Mouse (Mus musculus): ENCODE results near the gene Csnk1g1. TPM values are rescaled to one million over a fixed set of nuclear protein-coding genes. Genes with fewer than 3 reads are reported as not detected.

The Csnk1g1 gene
- total RNA-seq, 1 experiment, result 23.5 TPM

- in situ Hi-C loops (cut with MboI; ENCODE audit: low sequenced_read_pairs in 2 of 2, unreplicated experiment in 2 of 2), result no loop called here
- TF ChIP-seq ZNF384 (IDR thresholded peaks at IDR 0.05; ENCODE audit: low read depth, low read length), result no peak
- TF ChIP-seq MAFK (IDR thresholded peaks at IDR 0.05; ENCODE audit: insufficient read depth, low read depth, low read length), result no peak
- no peak for TF ChIP-seq ZC3H11A (IDR thresholded peaks at IDR 0.05; ENCODE audit: borderline replicate concordance, low read depth, low read length)
- no peak for TF ChIP-seq CHD2 (IDR thresholded peaks at IDR 0.05; ENCODE audit: low read depth, low read length)
- TF ChIP-seq HCFC1 (IDR thresholded peaks at IDR 0.05; ENCODE audit: borderline replicate concordance, insufficient read depth, low read length), result no peak
- no peaks in the 10 kb centered on the region for H3K9me3 ChIP-seq (ENCODE audit: control insufficient read depth, insufficient read depth, low read depth, low read length)
- H3K4me1 ChIP-seq (ENCODE audit: control insufficient read depth in 2 of 2, insufficient read depth in 2 of 2, low read length in 2 of 2, poor library complexity in 1 of 2), result peaks cover 2 to 6% of the 10 kb centered on the region in 2 experiments; a peak in 1 of 4 replicates
- peak overlapping the region; percentile 77 to 80 for H3K4me3 ChIP-seq (ENCODE audit: insufficient read depth in 1 of 2, low read depth in 1 of 2, low read length in 2 of 2, poor library complexity in 1 of 2, severe bottlenecking in 1 of 2)
- DNase-seq (ENCODE audit: low read depth, low spot score), result no peak
- H3K36me3 ChIP-seq (ENCODE audit: control insufficient read depth, insufficient read depth, low read length, poor library complexity, severe bottlenecking), result peaks cover 22% of the 10 kb centered on the region
- peak overlapping the region; percentile 69 for H3K9ac ChIP-seq (ENCODE audit: insufficient read depth, low read depth, low read length, poor library complexity, severe bottlenecking)
- no peak overlapping the region for H3K27ac ChIP-seq (ENCODE audit: insufficient read depth, low read depth, low read length, poor library complexity, severe bottlenecking)
Observed at GRCm38 (mm10) chr9:66068971-66069391, 160.3 kb downstream of the Csnk1g1 start.

- peak; percentile 84 for DNase-seq (ENCODE audit: low read depth, low spot score)
- in situ Hi-C loops (cut with MboI; ENCODE audit: low sequenced_read_pairs in 2 of 2, unreplicated experiment in 2 of 2), result no loop called here
Observed at GRCm38 (mm10) chr9:66069583-66069982, 160.9 kb downstream of the Csnk1g1 start, which contains the start of gene Snx22. Gene Snx22 (minus strand): TSS chr9:66069719.

GRCm38 (mm10) chr9:66070151-66070550 is 161.4 kb downstream of the Csnk1g1 start:
- DNase-seq (ENCODE audit: low read depth, low spot score), result no peak
- no peak overlapping the region for H3K27ac ChIP-seq (ENCODE audit: insufficient read depth, low read depth, low read length, poor library complexity, severe bottlenecking)
- H3K9ac ChIP-seq (ENCODE audit: insufficient read depth, low read depth, low read length, poor library complexity, severe bottlenecking), result no peak overlapping the region
- TF ChIP-seq ZC3H11A (IDR thresholded peaks at IDR 0.05; ENCODE audit: borderline replicate concordance, low read depth, low read length) (no peak), HCFC1 (IDR thresholded peaks at IDR 0.05; ENCODE audit: borderline replicate concordance, insufficient read depth, low read length) (no peak), ZNF384 (IDR thresholded peaks at IDR 0.05; ENCODE audit: low read depth, low read length) (no peak), CHD2 (IDR thresholded peaks at IDR 0.05; ENCODE audit: low read depth, low read length) (no peak), MAFK (IDR thresholded peaks at IDR 0.05; ENCODE audit: insufficient read depth, low read depth, low read length) (no peak)
- in situ Hi-C loops (cut with MboI; ENCODE audit: low sequenced_read_pairs in 2 of 2, unreplicated experiment in 2 of 2), result no loop called here
- H3K4me1 ChIP-seq (ENCODE audit: control insufficient read depth in 2 of 2, insufficient read depth in 2 of 2, low read length in 2 of 2, poor library complexity in 1 of 2), result peaks cover 2 to 6% of the 10 kb centered on the region in 2 experiments; a peak in 1 of 4 replicates
- no peaks in the 10 kb centered on the region for H3K9me3 ChIP-seq (ENCODE audit: control insufficient read depth, insufficient read depth, low read depth, low read length)
- peak overlapping the region in 1 of 2 experiments; percentile 77; a peak in 1 of 4 replicates for H3K4me3 ChIP-seq (ENCODE audit: insufficient read depth in 1 of 2, low read depth in 1 of 2, low read length in 2 of 2, poor library complexity in 1 of 2, severe bottlenecking in 1 of 2)
- peaks cover 15% of the 10 kb centered on the region for H3K36me3 ChIP-seq (ENCODE audit: control insufficient read depth, insufficient read depth, low read length, poor library complexity, severe bottlenecking)

More at GRCm38 (mm10) chr9:66069583-66069982, 160.9 kb downstream of the Csnk1g1 start, which contains the start of gene Snx22:
- Histone ChIP-seq H3K9me3 (ENCODE audit: control insufficient read depth, insufficient read depth, low read depth, low read length) (no peaks in the 10 kb centered on the region), H3K4me1 (ENCODE audit: control insufficient read depth in 2 of 2, insufficient read depth in 2 of 2, low read length in 2 of 2, poor library complexity in 1 of 2) (peaks cover 2 to 6% of the 10 kb centered on the region in 2 experiments; a peak in 1 of 4 replicates), H3K9ac (ENCODE audit: insufficient read depth, low read depth, low read length, poor library complexity, severe bottlenecking) (peak within 1 kb of the TSS; percentile 69), H3K4me3 (ENCODE audit: insufficient read depth in 1 of 2, low read depth in 1 of 2, low read length in 2 of 2, poor library complexity in 1 of 2, severe bottlenecking in 1 of 2) (peak within 1 kb of the TSS; percentile 77 to 80), H3K36me3 (ENCODE audit: control insufficient read depth, insufficient read depth, low read length, poor library complexity, severe bottlenecking) (peaks cover 17% of the 10 kb centered on the region), H3K27ac (ENCODE audit: insufficient read depth, low read depth, low read length, poor library complexity, severe bottlenecking) (no peak within 1 kb of the TSS)
- no peak for TF ChIP-seq ZNF384 (IDR thresholded peaks at IDR 0.05; ENCODE audit: low read depth, low read length)
- TF ChIP-seq CHD2 (IDR thresholded peaks at IDR 0.05; ENCODE audit: low read depth, low read length), result no peak
- TF ChIP-seq ZC3H11A (IDR thresholded peaks at IDR 0.05; ENCODE audit: borderline replicate concordance, low read depth, low read length), result no peak
- TF ChIP-seq HCFC1 (IDR thresholded peaks at IDR 0.05; ENCODE audit: borderline replicate concordance, insufficient read depth, low read length), result no peak
- TF ChIP-seq MAFK (IDR thresholded peaks at IDR 0.05; ENCODE audit: insufficient read depth, low read depth, low read length), result no peak

- no peak for DNase-seq (ENCODE audit: low read depth, low spot score)
- no peak overlapping the region for H3K27ac ChIP-seq (ENCODE audit: insufficient read depth, low read depth, low read length, poor library complexity, severe bottlenecking)
- TF ChIP-seq HCFC1 (IDR thresholded peaks at IDR 0.05; ENCODE audit: borderline replicate concordance, insufficient read depth, low read length), result no peak
- no peak for TF ChIP-seq MAFK (IDR thresholded peaks at IDR 0.05; ENCODE audit: insufficient read depth, low read depth, low read length)
- no peak for TF ChIP-seq ZC3H11A (IDR thresholded peaks at IDR 0.05; ENCODE audit: borderline replicate concordance, low read depth, low read length)
- no peak for TF ChIP-seq ZNF384 (IDR thresholded peaks at IDR 0.05; ENCODE audit: low read depth, low read length)
- TF ChIP-seq CHD2 (IDR thresholded peaks at IDR 0.05; ENCODE audit: low read depth, low read length), result no peak
- H3K4me3 ChIP-seq (ENCODE audit: insufficient read depth in 1 of 2, low read depth in 1 of 2, low read length in 2 of 2, poor library complexity in 1 of 2, severe bottlenecking in 1 of 2), result no peak overlapping the region
- H3K9ac ChIP-seq (ENCODE audit: insufficient read depth, low read depth, low read length, poor library complexity, severe bottlenecking), result no peak overlapping the region
- H3K4me1 ChIP-seq (ENCODE audit: control insufficient read depth in 2 of 2, insufficient read depth in 2 of 2, low read length in 2 of 2, poor library complexity in 1 of 2), result peaks cover 2 to 6% of the 10 kb centered on the region in 2 experiments; a peak in 1 of 4 replicates
- in situ Hi-C loops (cut with MboI; ENCODE audit: low sequenced_read_pairs in 2 of 2, unreplicated experiment in 2 of 2), result no loop called here
- no peaks in the 10 kb centered on the region for H3K36me3 ChIP-seq (ENCODE audit: control insufficient read depth, insufficient read depth, low read length, poor library complexity, severe bottlenecking)
- no peaks in the 10 kb centered on the region for H3K9me3 ChIP-seq (ENCODE audit: control insufficient read depth, insufficient read depth, low read depth, low read length)
Observed at GRCm38 (mm10) chr9:66072754-66073153, 164.0 kb downstream of the Csnk1g1 start.
